Mouse (Mus musculus) heart, adult 2 months (tissue): ENCODE data around the gene Clec3b.

Experiments
- CTCF ChIP-seq: fragments of 200-600 bp; IDR thresholded peaks from 2 replicates; pipeline ENCODE4 v1.8.1; 2022; ENCODE audit warnings: antibody characterized with exemption, mild to moderate bottlenecking, moderate library complexity
- EP300 ChIP-seq: fragments of 200-500 bp; IDR thresholded peaks from 2 replicates; pipeline ENCODE4 v1.6.1; 2011; ENCODE audit warnings: low read depth, low read length, control low read depth; ENCODE audit not compliant: insufficient read depth
- POLR2A ChIP-seq: fragments of 200-500 bp; IDR thresholded peaks from 2 replicates; pipeline ENCODE4 v1.6.1; 2011; ENCODE audit warnings: mild to moderate bottlenecking, low read depth, low read length, control low read depth; ENCODE audit not compliant: insufficient read depth

DNA sequence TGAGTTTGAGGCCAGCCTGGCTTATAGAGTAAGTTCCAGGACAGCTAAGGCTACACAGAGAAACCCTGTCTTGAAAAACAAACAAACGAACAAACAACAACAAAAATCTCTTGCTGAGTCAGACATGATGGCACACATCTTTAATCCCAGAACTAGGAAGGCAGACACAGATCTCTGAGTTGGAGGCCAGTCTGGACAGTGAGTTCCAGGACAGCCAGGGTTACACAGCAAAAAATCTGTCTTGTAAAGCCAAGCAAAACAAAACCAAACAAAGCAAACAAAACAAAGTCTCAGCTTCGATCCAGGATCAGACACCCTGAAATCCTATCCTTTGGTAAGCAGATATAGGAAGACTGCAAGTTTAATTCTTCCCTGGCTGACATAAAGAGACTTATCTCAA lies 11.0 kb downstream of the Clec3b start:
- no peak for TF ChIP-seq CTCF
- no peak for TF ChIP-seq POLR2A
- no peak for TF ChIP-seq EP300
